ENCODE assay signal across 13 mouse cellular contexts in genomic region chr19:32904517-32904916, GRCm38 (mm10).
DNase-seq lines count a peak whose midpoint lies in the region; ATAC-seq and TF ChIP-seq lines count a peak whose summit lies in the region.
"Had no signal": no experiment of that assay in that cellular context is flagged by ENCODE, and none has a peak within 500 bp of the region (broad histone marks: within the 10 kb centered on the region; RNA-seq: fewer than 3 reads in every experiment).

No protein-coding gene starts in this region.

- H3K9ac ChIP-seq in liver, embryonic 15.5 days, result no peak overlapping the region
- no peak overlapping the region for H3K9ac ChIP-seq in neural tube, embryonic 15.5 days (replicated peaks)
- H3K9ac ChIP-seq: limb, embryonic 15.5 days; midbrain, embryonic 12.5 days had no signal

- no peaks in the 10 kb centered on the region for H3K27me3 ChIP-seq in liver, embryonic 15.5 days
- no peaks in the 10 kb centered on the region for H3K27me3 ChIP-seq in neural tube, embryonic 15.5 days (replicated peaks)
- H3K27me3 ChIP-seq in kidney, adult 2 months (replicated peaks; ENCODE audit: control insufficient read depth, insufficient read depth, low read length), result no peaks in the 10 kb centered on the region
- H3K27me3 ChIP-seq: limb, embryonic 15.5 days had no signal

- 8% methylated on average over 7 of the region's 7 CpGs for WGBS in liver, embryonic 15.5 days (ENCODE audit: insufficient replicate concordance)
- 75% methylated on average over 7 of the region's 7 CpGs for WGBS in neural tube, embryonic 15.5 days
- 67% methylated on average over 7 of the region's 7 CpGs for WGBS in kidney, adult 2 months

- no peak for ATAC-seq in liver, embryonic 15.5 days (ENCODE audit: insufficient read depth)
- ATAC-seq in neural tube, embryonic 15.5 days (ENCODE audit: low FRiP score), result no peak

- peak; percentile 36 for DNase-seq in 3134 (ENCODE audit: extremely low read depth, insufficient read length, low spot score)
- peak; percentile 15 for DNase-seq in CD4-positive helper T cell, adult 2 months (ENCODE audit: low read depth, low spot score)
- no peak for DNase-seq in thymus, postnatal 10 days (ENCODE audit: low spot score in 2 of 2)
- no peak for DNase-seq in layer of hippocampus, adult 18-20 months (ENCODE audit: low spot score in 2 of 2)
- no peak for DNase-seq in kidney, adult 2 months
- DNase-seq: kidney, adult 9 months; layer of hippocampus, postnatal 36 days had no signal

- no peak for TF ChIP-seq POLR2A in bone marrow macrophage, adult 2 months (IDR thresholded peaks at IDR 0.05; ENCODE audit: borderline replicate concordance, low read depth, low read length)
- TF ChIP-seq POLR2A in kidney, adult 2 months (IDR thresholded peaks at IDR 0.05; ENCODE audit: low read depth, low read length), result no peak

- no peaks in the 10 kb centered on the region for H3K36me3 ChIP-seq in liver, embryonic 15.5 days (replicated peaks)
- no peaks in the 10 kb centered on the region for H3K36me3 ChIP-seq in neural tube, embryonic 15.5 days
- H3K36me3 ChIP-seq in kidney, adult 2 months (ENCODE audit: control insufficient read depth, insufficient read depth, low read length), result no peaks in the 10 kb centered on the region
- H3K36me3 ChIP-seq: limb, embryonic 15.5 days; midbrain, embryonic 12.5 days had no signal

- no peaks in the 10 kb centered on the region for H3K9me3 ChIP-seq in liver, embryonic 15.5 days (replicated peaks)
- H3K9me3 ChIP-seq in neural tube, embryonic 15.5 days (replicated peaks), result no peaks in the 10 kb centered on the region
- H3K9me3 ChIP-seq: limb, embryonic 15.5 days; midbrain, embryonic 12.5 days had no signal

- no peak for TF ChIP-seq CTCF in bone marrow macrophage, adult 2 months (IDR thresholded peaks at IDR 0.05; ENCODE audit: low read depth, low read length)
- TF ChIP-seq CTCF in kidney, adult 2 months (conservative IDR thresholded peaks at IDR 0.05; ENCODE audit: insufficient read depth, insufficient read length, low read depth, low read length), result no peak

- H3K4me1 ChIP-seq in bone marrow macrophage, adult 2 months (ENCODE audit: control insufficient read depth, insufficient read depth, low read length), result peaks cover 41% of the 10 kb centered on the region
- H3K4me1 ChIP-seq in liver, embryonic 15.5 days (replicated peaks), result peaks cover 21% of the 10 kb centered on the region
- H3K4me1 ChIP-seq in neural tube, embryonic 15.5 days, result no peaks in the 10 kb centered on the region
- no peaks in the 10 kb centered on the region for H3K4me1 ChIP-seq in kidney, adult 2 months (ENCODE audit: control insufficient read depth, insufficient read depth, low read length)
- H3K4me1 ChIP-seq: midbrain, embryonic 12.5 days had no signal

- peak overlapping the region; percentile 52 for H3K27ac ChIP-seq in bone marrow macrophage, adult 2 months (ENCODE audit: insufficient read depth, low read depth, low read length)
- no peak overlapping the region for H3K27ac ChIP-seq in liver, embryonic 15.5 days (replicated peaks)
- H3K27ac ChIP-seq in neural tube, embryonic 15.5 days (replicated peaks), result no peak overlapping the region
- no peak overlapping the region for H3K27ac ChIP-seq in kidney, adult 2 months (ENCODE audit: insufficient read depth, low read depth, low read length)
- H3K27ac ChIP-seq: limb, embryonic 15.5 days; midbrain, embryonic 12.5 days had no signal

- H3K4me2 ChIP-seq in liver, embryonic 15.5 days, result peak overlapping the region; percentile 25
- no peak overlapping the region for H3K4me2 ChIP-seq in neural tube, embryonic 15.5 days
- H3K4me2 ChIP-seq: limb, embryonic 15.5 days; midbrain, embryonic 12.5 days had no signal

- peak overlapping the region; percentile 22; the same call in 1 of the 2 replicates for H3K4me3 ChIP-seq in bone marrow macrophage, adult 2 months (ENCODE audit: insufficient read depth, low read length)
- H3K4me3 ChIP-seq in liver, embryonic 15.5 days (replicated peaks), result no peak overlapping the region
- H3K4me3 ChIP-seq in neural tube, embryonic 15.5 days (replicated peaks), result no peak overlapping the region
- H3K4me3 ChIP-seq in kidney, adult 2 months (ENCODE audit: insufficient read depth, low read depth, low read length), result no peak overlapping the region
- H3K4me3 ChIP-seq: erythroblast, embryonic 14.5 days; limb, embryonic 15.5 days; midbrain, embryonic 12.5 days had no signal

Comparison
In these comparisons a context has a peak if more than half of its experiments do, and no peak if none do; other contexts are left out.
1. DNase-seq: peak in 3134 (single experiment) and CD4-positive helper T cell, adult 2 months (single experiment); none in thymus, postnatal 10 days (0 of 2), layer of hippocampus, adult 18-20 months (0 of 2) and kidney, adult 2 months (single experiment).